Mouse (Mus musculus) CD4-positive helper T cell, adult 2 months (primary cell): Measurements from ENCODE around the gene Ppil2.

Experiments used
- DNase-seq: peaks from one replicate; pipeline ENCODE4 v3.0.0-alpha.2; 2012; ENCODE audit warnings: low read depth, missing footprints, low spot score

The Ppil2 gene

GRCm38 (mm10) chr16:17110771-17111743 lies at the start of gene Ppil2:
Gene Ppil2 (minus strand): TSS chr16:17111257.
- peak; percentile 79 for DNase-seq

DNA sequence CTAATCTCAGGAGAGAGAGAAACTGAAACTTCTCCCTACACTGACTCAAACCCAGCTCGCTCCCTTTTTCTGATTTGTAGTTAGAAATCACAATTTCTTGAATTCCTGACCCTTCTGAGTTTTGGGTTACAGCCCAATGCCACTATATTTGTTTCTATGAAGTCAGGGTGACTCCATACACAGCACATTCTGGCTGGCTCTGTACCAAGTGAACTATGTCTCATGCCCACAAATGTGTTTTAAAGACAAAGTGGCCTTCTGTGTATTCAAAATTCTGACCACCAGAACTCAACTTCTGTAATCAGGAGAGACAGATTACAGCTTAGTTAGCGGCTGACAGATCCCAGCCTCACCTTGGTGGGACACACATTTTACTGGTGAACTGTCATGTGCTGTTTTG lies 43.3 kb upstream of the Ppil2 start:
- no peak for DNase-seq

GRCm38 (mm10) chr16:17151874-17152273 lies 40.8 kb upstream of the Ppil2 start:
- DNase-seq, result no peak

DNA sequence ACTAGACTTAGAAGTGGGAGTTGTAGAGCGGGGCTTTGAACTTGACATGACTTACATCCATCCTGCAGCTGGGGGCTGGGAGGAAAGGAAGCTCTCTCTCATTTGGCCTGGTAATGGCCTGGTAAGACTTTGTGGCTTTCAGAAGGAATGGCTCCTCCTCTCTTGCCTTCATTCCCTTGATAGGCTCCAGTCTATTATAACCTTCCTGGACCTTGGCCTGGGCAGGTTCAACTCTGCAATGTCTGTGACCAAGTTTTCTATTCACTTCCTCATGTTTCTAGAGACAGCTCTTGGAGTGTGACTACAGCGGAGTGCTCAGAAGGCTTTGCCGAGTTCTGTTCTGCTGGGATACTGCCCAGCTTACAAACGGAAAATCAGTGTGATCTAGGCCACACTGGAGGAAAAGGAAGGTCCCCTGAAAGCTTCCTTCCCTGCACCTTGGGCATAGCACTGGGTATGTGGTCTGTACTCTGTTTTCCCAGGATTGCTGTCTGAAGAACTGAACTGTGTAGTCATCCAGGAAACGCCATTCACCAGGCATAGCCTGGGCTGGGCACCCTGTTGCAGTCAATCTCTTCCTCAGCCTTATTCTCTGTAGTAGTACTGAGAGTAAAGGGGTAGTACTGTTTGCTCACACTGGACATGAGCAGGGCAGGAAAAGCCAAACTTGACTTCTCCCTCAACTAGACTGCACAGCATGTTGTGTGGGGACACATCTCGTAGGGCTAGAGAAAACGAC lies 39.6 kb upstream of the Ppil2 start:
- DNase-seq, result no peak

GRCm38 (mm10) chr16:17148084-17148483 lies 37.0 kb upstream of the Ppil2 start:
- peak; percentile 32 for DNase-seq

DNA sequence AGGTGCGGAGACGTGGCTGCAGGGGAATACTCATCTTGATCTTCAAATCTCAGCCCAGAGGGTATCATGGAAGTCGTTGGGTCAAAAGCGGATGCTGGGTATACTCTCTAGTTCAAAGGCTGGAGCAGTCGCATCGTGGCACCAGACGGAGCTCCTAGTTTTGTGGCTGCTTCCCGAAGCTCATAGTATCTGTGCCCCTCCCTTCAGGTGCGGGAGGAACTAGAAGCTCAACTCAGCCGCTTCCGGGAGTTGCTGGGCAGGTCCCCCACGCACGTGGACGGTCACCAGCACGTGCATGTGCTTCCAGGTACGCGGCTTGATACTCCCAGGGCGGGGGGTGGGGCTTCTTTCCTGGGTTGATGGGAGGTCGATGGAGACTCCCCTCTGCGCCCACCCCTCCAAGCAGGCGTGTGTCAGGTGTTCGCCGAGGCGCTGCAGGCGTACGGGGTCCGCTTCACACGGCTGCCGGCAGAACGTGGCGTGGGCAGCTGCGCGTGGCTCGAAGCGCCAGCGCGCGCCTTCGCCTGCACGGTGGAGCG lies 36.4 kb upstream of the Ppil2 start:
- DNase-seq, result peak; percentile 70

DNA sequence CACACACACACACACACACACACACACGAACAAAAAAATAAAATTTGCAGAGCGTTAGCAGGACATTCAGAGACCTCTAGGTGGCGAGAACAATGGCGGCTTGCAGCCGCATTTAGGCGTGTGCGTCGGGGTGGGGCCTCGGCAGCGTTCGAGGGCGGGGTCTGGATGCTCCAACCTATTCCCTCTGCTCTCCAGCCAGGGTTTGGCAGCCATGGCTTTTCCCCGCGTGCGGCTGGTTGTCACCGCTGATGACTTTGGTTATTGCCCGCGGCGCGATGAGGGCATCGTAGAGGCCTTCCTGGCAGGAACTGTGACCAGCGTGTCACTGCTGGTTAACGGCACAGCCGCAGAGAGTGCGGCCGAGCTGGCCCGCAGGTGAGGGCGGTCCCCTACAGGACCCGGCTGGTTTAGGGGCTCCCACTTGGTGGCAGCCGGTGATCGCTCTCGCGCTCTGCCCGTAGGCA lies 35.7 kb upstream of the Ppil2 start, which contains the start of gene Ccdc116:
TSS of gene Ccdc116 (minus strand) at position 458 of the 464 bp plus-strand sequence.
- DNase-seq, result peak; percentile 91

- DNase-seq, result peak; percentile 23
These were observed 33.3 kb upstream of the Ppil2 start, which contains the start of gene Ydjc for GRCm38 (mm10) chr16:17144339-17144738. Gene Ydjc (plus strand): TSS chr16:17144621.

DNA sequence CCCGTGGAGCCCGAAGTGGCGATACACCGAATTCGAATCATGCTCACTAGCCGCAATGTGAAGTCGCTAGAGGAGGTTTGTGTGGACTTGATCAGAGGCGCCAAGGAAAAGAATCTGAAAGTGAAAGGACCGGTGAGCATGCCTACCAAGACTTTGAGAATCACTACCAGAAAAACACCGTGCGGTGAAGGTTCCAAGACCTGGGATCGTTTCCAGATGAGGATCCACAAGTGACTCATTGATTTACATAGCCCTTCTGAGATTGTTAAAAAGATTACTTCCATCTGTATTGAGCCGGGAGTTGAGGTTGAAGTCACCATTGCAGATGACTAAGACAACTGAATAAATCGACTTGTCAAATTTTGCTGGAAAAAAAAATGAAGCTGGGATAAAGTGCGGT lies 26.3 kb upstream of the Ppil2 start:
- no peak for DNase-seq

DNA sequence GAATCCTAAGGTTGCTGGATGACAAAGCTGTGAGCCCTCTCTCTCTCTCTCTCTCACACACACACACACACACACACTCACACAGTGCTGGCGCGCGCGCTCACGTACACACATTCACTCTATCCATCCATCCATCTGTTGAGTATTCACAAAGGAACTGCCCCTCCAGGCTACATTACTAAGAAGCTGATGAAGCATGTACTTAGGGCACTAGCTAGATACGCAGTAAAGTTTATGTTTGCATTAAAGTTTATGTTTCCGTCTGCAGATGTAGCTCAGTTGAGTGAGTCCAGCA lies 21.8 kb upstream of the Ppil2 start:
- DNase-seq, result peak; percentile 20

GRCm38 (mm10) chr16:17132089-17132905 lies 21.2 kb upstream of the Ppil2 start, which contains the start of gene Sdf2l1:
Gene Sdf2l1 (minus strand): TSS chr16:17132383.
- DNase-seq, result peak; percentile 95

DNA sequence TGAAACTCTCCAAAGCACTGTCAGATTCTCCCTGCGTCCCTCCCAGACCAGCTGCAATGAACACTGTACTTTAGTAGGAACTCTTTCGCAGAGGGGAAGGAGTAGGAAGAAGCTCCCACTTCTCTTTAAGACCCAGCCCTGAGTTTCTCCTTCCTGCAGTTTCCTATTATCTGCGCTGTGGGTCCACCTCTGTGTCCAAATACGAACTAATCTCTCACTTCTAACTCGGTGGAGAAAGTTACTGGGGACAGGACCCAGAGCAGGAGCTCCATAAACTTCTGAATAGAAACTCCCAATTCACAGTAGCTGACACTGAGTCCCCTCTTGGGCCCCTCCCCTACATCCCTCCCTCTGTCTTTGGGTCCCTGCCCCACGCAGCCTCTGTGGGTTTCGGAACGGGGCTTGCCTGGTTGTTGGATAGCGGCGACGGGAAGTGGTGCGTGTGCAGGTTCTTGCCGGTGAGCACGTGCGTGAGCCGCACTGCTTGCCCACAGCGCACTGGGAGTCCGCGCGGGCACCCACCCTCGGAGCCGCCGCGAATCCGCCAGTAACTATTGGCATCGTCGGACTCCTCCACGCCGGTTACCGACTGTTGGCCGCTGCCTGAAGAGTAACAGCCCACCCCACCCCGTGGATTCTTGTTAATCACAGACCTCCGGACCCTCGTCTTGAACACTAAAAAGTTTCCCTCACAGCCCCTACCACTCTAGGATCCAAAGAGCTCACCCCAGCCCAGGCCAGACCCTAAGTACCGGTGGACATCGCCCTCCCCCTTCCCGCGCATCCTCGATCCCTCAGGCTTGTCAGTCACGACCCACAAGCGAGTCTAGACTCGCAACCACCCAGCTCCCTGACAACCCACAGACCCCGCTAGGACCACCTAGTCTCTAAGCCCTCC lies 20.4 kb upstream of the Ppil2 start:
- DNase-seq, result peak; percentile 70

- peak; percentile 74 for DNase-seq
These were observed 16.2 kb upstream of the Ppil2 start for GRCm38 (mm10) chr16:17127292-17127691.

DNA sequence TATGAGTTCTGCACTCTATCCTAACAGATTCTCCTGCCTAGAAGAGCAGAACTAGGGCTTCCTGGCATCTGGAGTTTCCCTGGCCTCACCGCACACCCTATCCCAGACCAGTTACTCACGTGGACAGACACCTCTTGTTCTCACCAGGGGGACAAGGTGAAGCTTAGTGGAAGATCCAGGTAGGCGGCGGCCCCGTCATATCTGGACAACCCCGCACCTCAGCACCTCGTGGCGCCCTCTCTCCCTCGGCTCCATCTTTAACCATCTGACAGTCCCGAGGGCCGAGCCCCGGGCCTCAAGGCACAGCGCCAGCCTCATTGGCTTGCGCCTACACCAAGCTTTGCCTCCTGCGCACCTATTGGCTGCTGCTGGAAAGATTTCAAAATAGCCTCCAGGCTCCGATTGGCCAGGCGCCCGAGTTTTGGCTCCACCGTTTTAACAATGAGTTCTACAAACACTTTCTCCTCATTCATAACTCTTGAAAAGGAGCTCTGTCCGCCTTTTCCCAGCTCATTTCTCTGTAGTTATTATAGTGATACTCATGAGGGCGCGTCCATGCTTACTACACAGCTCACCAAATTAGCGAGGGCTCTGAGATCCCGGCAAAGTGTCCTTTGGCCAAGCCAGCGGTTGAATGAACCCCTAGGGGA lies 13.9 kb upstream of the Ppil2 start, which contains the start of gene 2610318N02Rik:
TSS of gene 2610318N02Rik (minus strand) at position 297 of the 650 bp plus-strand sequence.
- peak; percentile 83 for DNase-seq

DNA sequence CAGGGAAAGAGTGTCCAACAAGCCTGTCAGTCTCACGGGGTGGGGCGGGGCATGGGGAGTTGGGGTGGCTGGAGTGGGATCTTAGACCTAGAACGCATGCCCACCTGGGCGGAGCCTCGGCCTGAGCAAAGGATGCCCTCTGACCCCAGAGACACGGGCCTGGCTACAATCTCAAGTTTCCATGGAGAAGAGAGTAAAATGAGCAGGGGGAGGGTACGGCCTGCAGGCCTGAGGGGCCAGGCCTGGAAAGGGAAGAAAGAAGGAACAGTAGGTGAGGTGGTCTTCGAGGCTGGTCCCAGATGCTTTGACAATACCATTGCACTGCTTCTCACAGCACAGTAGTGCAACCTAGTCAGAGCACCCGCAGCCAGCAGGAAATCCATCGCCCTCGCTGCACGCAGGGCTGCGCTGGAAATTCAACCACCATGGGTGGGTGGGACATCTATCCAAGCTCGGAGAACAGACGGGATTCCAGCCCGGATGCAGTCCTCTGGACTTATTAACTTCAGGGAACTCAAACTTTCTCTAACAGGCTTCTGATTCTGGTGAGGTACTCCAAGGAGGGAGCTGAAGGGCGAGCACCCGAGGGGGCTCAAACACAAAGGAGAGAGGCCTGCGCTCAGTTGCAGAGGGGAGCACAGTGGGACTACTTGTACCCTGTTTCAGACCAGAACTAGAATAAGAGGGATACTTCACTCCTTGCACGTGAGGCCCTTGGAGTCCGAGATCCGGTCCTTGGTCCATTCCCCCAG lies 13.2 kb upstream of the Ppil2 start:
- peak; percentile 10 for DNase-seq

GRCm38 (mm10) chr16:17121569-17121968 lies 10.5 kb upstream of the Ppil2 start:
- DNase-seq, result no peak

- no peak for DNase-seq
These were observed 6.3 kb upstream of the Ppil2 start for GRCm38 (mm10) chr16:17117309-17117799.

DNA sequence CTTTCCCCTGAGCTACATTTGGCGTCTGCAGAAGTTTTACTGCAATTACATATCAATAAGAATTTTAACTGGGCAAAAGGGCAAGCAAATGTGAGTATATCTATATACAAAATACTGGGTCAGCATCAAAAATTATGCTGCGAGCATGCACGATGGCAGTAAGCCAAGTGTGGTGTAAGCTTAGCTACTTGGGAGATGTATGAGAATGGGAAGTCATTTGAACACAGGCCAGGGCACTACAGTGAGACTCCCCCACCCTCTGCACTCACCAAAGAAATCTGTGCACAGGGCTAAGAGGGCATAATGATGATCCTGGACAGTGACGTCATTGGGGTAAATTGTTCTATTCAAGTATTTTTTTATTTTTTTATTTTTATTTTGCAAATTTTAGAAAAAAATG lies 6.5 kb downstream of the Ppil2 start:
- DNase-seq, result no peak
